Mouse (Mus musculus) E14TG2a.4 (cell line): ENCODE measurements around the gene Adamts16.

ENCODE experiments used
- CTCF ChIP-seq: conservative IDR thresholded peaks from 2 replicates; pipeline ENCODE4 v1.5.1; 2014; ENCODE audit warnings: low read length
- NANOG ChIP-seq: IDR thresholded peaks from 2 replicates; pipeline ENCODE4 v1.6.1; 2014; ENCODE audit warnings: borderline replicate concordance, low read length, mixed read lengths

- TF ChIP-seq CTCF (no peak), NANOG (no peak)
Measured at GRCm38 (mm10) chr13:70871049-70871448, 29.4 kb upstream of the Adamts16 start.
